Mouse (Mus musculus) embryonic facial prominence, embryonic 11.5 days (tissue): ENCODE results near the gene Vmn2r20. TPM values are rescaled to one million over a fixed set of nuclear protein-coding genes. Genes with fewer than 3 reads are reported as not detected.
"Not testable (repeated sequence)": the region's sequence is repeated elsewhere in the genome, so short reads cannot be mapped to it uniquely, and the experiment has no call there.

Source experiments
- ATAC-seq: fragments of 200-750 bp; cut with Nextera tagmentation; replicated peaks from 2 replicates; pipeline ENCODE4 v1.8.0; 2017; ENCODE audit warnings: low read depth; ENCODE audit not compliant: insufficient number of reproducible peaks, low FRiP score, low TSS enrichment
- DNase-seq: peaks from one replicate; pipeline ENCODE4 v3.0.0-alpha.2; 2015; ENCODE audit warnings: low spot score
- H3K27ac ChIP-seq: fragments of 300-500 bp; sonication (generic); replicated peaks from 2 replicates; pipeline ENCODE4 v1.5.1; 2014; ENCODE audit warnings: mild to moderate bottlenecking, low read depth, low read length, control low read depth
- H3K27me3 ChIP-seq: fragments of 300-500 bp; sonication (generic); 2 replicates; pipeline ENCODE4 v1.6.1; 2014; ENCODE audit warnings: mild to moderate bottlenecking, low read length, moderate library complexity, mixed read lengths; ENCODE audit not compliant: control insufficient read depth, insufficient read depth
- H3K36me3 ChIP-seq: fragments of 300-500 bp; sonication (generic); replicated peaks from 2 replicates; pipeline ENCODE4 v1.6.1; 2014; ENCODE audit warnings: low read depth, mild to moderate bottlenecking, low read length, moderate library complexity, mixed read lengths; ENCODE audit not compliant: control insufficient read depth, insufficient read depth
- H3K4me1 ChIP-seq: fragments of 300-500 bp; sonication (generic); 2 replicates; pipeline ENCODE4 v1.6.1; 2014; ENCODE audit warnings: low read length, mixed read lengths; ENCODE audit not compliant: control insufficient read depth, insufficient read depth
- H3K4me2 ChIP-seq: fragments of 300-500 bp; sonication (generic); 2 replicates; pipeline ENCODE4 v1.6.1; 2014; ENCODE audit warnings: low read depth, mild to moderate bottlenecking, control low read depth, low read length, moderate library complexity
- H3K4me3 ChIP-seq: fragments of 300-500 bp; sonication (generic); 2 replicates; pipeline ENCODE4 v1.5.1; 2014; ENCODE audit warnings: low read depth, low read length, control low read depth
- H3K9ac ChIP-seq: fragments of 300-500 bp; sonication (generic); replicated peaks from 2 replicates; pipeline ENCODE4 v1.6.1; 2014; ENCODE audit warnings: mild to moderate bottlenecking, control low read depth, low read length
- H3K9me3 ChIP-seq: fragments of 300-500 bp; sonication (generic); replicated peaks from 2 replicates; pipeline ENCODE4 v1.6.1; 2016; ENCODE audit warnings: mild to moderate bottlenecking, low read length, inconsistent platforms, mixed read lengths; ENCODE audit not compliant: control insufficient read depth
- WGBS: fragments of 180-500 bp; shearing (Covaris S2); extraction: QIAGEN DNeasy Blood & Tissue Kit; methylation state at CpG from one replicate; pipeline ENCODE4 v1.1.7; 2014; 5-methylcytosine and 5-hydroxymethylcytosine counted together
- polyA plus RNA-seq: library from polyadenylated mRNA; unstranded; fragments of >200 nt; fragmentation: Nextera tagmentation; extraction: Ambion mirVana; gene quantifications from 2 replicates; pipeline ENCODE4 v1.2.1, GENCODE M21; 2014

Gene Vmn2r20
- not detected in 2 replicates for polyA plus RNA-seq

DNA sequence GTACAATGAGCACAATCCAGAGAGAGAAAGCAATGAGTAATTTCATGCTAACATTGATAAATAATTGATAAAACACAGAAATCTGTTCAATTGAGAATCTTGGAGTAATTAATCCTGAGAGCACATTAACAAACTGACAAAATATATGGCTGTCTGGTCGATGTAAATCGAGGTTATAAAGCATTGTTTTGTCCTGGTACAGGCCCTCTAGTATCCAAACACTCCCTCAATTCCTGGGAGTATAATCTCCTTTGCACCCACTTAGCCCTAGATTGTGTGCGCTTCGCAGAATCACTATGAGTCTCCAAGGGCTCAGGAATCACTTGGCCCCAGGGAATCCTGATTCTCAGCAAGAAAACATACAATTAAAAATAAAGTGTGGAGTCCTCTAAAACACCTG lies at the start of gene Vmn2r20:
Gene Vmn2r20, minus strand, starts transcription at position 101 of the 400 bp plus-strand sequence.
- not testable (repeated sequence) for H3K27me3 ChIP-seq, ATAC-seq, H3K36me3 ChIP-seq, H3K4me2 ChIP-seq, H3K4me3 ChIP-seq, H3K9me3 ChIP-seq, H3K27ac ChIP-seq, DNase-seq, H3K4me1 ChIP-seq, H3K9ac ChIP-seq
- WGBS, result no CpG with 5 or more reads among the region's 4 CpGs

- H3K9me3 ChIP-seq, ATAC-seq, H3K27ac ChIP-seq, H3K9ac ChIP-seq, H3K36me3 ChIP-seq, H3K4me2 ChIP-seq, DNase-seq, H3K4me1 ChIP-seq, H3K4me3 ChIP-seq, H3K27me3 ChIP-seq: not testable (repeated sequence)
- WGBS, result no CpG with 5 or more reads among the region's 1 CpGs
These were observed 6.5 kb upstream of the Vmn2r20 start for GRCm38 (mm10) chr6:123424413-123424812.

DNA sequence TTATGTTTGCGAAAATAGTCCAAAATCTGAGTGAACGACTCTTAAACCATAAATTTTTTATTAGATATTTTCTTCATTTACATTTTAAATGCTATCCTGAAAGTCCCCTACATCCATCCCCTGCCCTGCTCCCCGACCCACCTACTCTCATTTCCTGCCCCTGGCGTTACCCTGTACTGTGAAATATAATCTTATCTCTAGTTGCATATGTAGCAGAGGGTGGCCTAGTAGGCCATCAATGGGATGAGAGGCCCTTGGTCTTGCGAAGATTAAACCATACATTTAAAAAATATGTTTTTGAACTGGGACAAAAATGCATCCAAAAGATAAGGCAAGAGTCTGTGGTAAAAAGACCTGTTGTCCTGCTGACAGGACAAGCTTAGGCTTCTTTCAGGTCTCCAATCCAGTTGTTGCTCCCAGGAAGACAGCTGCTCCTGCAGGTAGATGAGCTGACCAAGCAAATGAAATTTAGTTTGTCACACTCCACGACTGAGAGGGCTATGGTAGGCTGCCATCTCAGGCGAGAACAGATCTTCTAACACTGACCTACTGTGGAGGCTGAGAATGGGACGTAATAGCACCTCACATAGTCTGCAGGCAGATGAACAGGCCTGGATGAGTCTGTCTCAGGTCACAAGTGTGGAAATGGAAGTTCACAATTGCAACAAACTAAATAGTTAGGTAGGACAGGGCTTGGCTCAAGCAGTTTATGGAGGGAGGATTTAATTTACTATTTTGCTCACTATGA lies 10.8 kb downstream of the Vmn2r20 start:
- ATAC-seq, H3K9me3 ChIP-seq, DNase-seq, H3K4me2 ChIP-seq, H3K27ac ChIP-seq, H3K4me1 ChIP-seq, H3K27me3 ChIP-seq, H3K9ac ChIP-seq, H3K36me3 ChIP-seq, H3K4me3 ChIP-seq: not testable (repeated sequence)
- no CpG with 5 or more reads among the region's 8 CpGs for WGBS

GRCm38 (mm10) chr6:123388824-123389223 lies 29.1 kb downstream of the Vmn2r20 start:
- not testable (repeated sequence) for H3K27ac ChIP-seq, ATAC-seq, H3K4me3 ChIP-seq, DNase-seq, H3K36me3 ChIP-seq, H3K9ac ChIP-seq, H3K27me3 ChIP-seq, H3K4me1 ChIP-seq, H3K4me2 ChIP-seq, H3K9me3 ChIP-seq

- DNase-seq (no peak), ATAC-seq (no peak)
- Histone ChIP-seq H3K9ac (no peak overlapping the region), H3K27ac (no peak overlapping the region), H3K9me3 (no peaks in the 10 kb centered on the region), H3K36me3 (no peaks in the 10 kb centered on the region), H3K27me3 (no peaks in the 10 kb centered on the region), H3K4me1 (no peaks in the 10 kb centered on the region), H3K4me2 (no peak overlapping the region), H3K4me3 (no peak overlapping the region)
- 81% methylated on average over 1 of the region's 1 CpGs for WGBS
These were observed 71.8 kb downstream of the Vmn2r20 start for GRCm38 (mm10) chr6:123346141-123346540.

DNA sequence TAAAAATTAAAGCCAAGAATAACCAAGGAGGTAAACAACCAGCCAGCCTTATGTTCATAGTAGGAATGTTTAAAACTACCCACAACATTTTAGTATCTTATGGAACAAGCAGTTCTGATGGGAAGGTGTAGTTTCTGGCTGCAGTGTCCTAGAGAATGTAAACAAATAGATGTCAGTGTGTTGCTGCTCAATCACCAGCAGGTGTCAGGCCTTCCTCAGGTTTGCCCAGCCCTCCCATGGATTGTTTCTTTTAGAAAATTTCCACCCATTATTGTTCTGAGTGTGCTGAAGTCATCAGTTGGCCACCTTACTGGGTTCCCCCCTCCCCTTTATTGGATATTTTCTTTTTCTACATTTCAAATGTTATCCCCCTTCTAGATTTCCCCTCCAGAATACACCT lies 77.8 kb downstream of the Vmn2r20 start:
- peak; percentile 3 for DNase-seq
- Histone ChIP-seq H3K27me3 (no peaks in the 10 kb centered on the region), H3K9ac (no peak overlapping the region), H3K4me1 (no peaks in the 10 kb centered on the region), H3K4me2 (no peak overlapping the region), H3K36me3 (no peaks in the 10 kb centered on the region), H3K27ac (no peak overlapping the region), H3K4me3 (no peak overlapping the region), H3K9me3 (no peaks in the 10 kb centered on the region)
- no peak for ATAC-seq

DNA sequence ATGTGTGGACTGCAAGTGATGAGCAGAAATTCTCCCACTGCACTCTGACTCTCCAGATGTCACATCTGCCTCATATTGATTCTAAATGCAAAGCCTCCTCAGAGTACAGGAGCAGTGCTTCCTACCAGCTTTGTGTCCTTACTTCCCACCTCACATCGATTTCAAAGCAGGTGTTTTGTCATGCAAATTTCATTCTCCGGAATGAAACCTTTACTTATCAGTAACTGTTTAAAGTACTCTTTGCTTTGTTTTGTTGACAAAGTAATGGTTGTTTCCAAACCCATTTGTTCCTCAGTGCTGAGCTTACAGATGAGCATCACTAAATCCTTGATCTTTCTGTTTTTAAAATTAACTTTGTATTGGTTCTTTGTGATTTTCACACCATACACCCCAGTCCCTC lies 85.4 kb downstream of the Vmn2r20 start:
- ATAC-seq (no peak), DNase-seq (no peak)
- WGBS, result 56% methylated on average over 2 of the region's 2 CpGs
- Histone ChIP-seq H3K4me2 (no peak overlapping the region), H3K4me1 (no peaks in the 10 kb centered on the region), H3K9me3 (no peaks in the 10 kb centered on the region), H3K27me3 (no peaks in the 10 kb centered on the region), H3K36me3 (no peaks in the 10 kb centered on the region), H3K27ac (no peak overlapping the region), H3K9ac (no peak overlapping the region), H3K4me3 (no peak overlapping the region)
